Mouse (Mus musculus) forebrain, embryonic 14.5 days (tissue): ENCODE measurements around the gene Rnf181. TPM values are rescaled to one million over a fixed set of nuclear protein-coding genes. Genes with fewer than 3 reads are reported as not detected.

ENCODE experiments used
- ATAC-seq: fragments of 200-750 bp; cut with Nextera tagmentation; 2 replicates; pipeline ENCODE4 v1.8.0; 2017; ENCODE audit warnings: mild to moderate bottlenecking, moderate library complexity
- DNase-seq: peaks from one replicate; pipeline ENCODE4 v3.0.0-alpha.2; 2015; ENCODE audit warnings: low spot score
- H3K27ac ChIP-seq: fragments of 300-500 bp; sonication (generic); 2 replicates; pipeline ENCODE4 v1.5.1; 2014; ENCODE audit warnings: low read depth, mild to moderate bottlenecking, control low read depth, low read length, moderate library complexity
- H3K27me3 ChIP-seq: fragments of 300-500 bp; sonication (generic); replicated peaks from 2 replicates; pipeline ENCODE4 v1.6.1; 2014; ENCODE audit warnings: low read length, control low read depth, mixed read lengths; ENCODE audit not compliant: control insufficient read depth, insufficient read depth
- H3K36me3 ChIP-seq: fragments of 300-500 bp; sonication (generic); 2 replicates; pipeline ENCODE4 v1.6.1; 2014; ENCODE audit warnings: low read length, control low read depth; ENCODE audit not compliant: control insufficient read depth, insufficient read depth
- H3K4me1 ChIP-seq: fragments of 300-500 bp; sonication (generic); 2 replicates; pipeline ENCODE4 v1.6.1; 2014; ENCODE audit warnings: antibody characterized with exemption, low read length, control low read depth; ENCODE audit not compliant: control insufficient read depth, insufficient read depth
- H3K4me2 ChIP-seq: fragments of 300-500 bp; sonication (generic); 2 replicates; pipeline ENCODE4 v1.6.1; 2014; ENCODE audit warnings: mild to moderate bottlenecking, control low read depth, low read length
- H3K4me3 ChIP-seq: fragments of 300-500 bp; sonication (generic); 2 replicates; pipeline ENCODE4 v1.5.1; 2014; ENCODE audit warnings: low read depth, low read length, control low read depth
- H3K9ac ChIP-seq: fragments of 300-500 bp; sonication (generic); 2 replicates; pipeline ENCODE4 v1.6.1; 2014; ENCODE audit warnings: mild to moderate bottlenecking, low read length, control low read depth, moderate library complexity
- H3K9me3 ChIP-seq: fragments of 300-500 bp; sonication (generic); replicated peaks from 2 replicates; pipeline ENCODE4 v1.6.1; 2016; ENCODE audit warnings: low read length, control low read depth, mixed read lengths; ENCODE audit not compliant: control insufficient read depth
- WGBS: fragments of 180-500 bp; shearing (Covaris S2); extraction: QIAGEN DNeasy Blood & Tissue Kit; methylation state at CpG from one replicate; pipeline ENCODE4 v1.1.7; 2014; 5-methylcytosine and 5-hydroxymethylcytosine counted together
- polyA plus RNA-seq: library from polyadenylated mRNA; unstranded; fragments of >200 nt; fragmentation: Nextera tagmentation; extraction: Ambion mirVana; gene quantifications from 2 replicates; pipeline ENCODE4 v1.2.1, GENCODE M21; 2014

Gene Rnf181
- polyA plus RNA-seq, 1 experiment from 2014 or later: 123 TPM

DNA sequence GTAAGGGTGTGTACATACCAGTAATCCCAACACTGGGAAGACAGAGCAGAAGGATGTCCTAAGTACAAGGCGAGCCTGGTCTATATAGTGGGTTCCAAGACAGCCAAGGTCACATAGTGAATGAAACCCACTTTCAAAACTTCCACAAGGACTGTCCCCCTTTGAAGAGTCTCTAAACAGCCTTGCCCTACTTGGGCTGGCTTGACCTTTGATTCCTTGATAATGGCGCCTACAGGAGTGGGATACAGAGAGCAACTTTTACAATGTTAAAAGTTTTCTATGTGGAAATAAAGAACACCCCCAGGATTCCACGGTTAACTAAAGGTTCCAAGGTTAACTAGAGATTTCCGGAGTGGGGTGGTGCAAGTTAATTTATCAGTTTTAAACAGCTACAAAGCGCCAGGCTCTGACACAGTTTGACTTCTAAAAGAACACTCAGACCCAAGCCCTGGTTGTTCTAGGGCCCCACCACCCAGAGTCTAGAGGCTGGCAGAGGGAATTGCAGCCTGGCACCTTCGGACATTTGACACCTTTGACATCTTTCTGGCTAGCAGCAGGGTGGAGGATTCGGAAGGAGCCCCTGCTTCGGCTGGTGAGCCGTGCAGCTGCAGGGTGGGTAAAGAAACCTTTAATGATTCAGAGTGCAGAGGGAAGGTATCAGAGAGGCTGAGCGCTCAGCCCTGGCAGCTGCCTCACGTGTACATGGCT, 6.7 kb downstream of the Rnf181 start:
- ATAC-seq (no peak), DNase-seq (no peak)
- no peak overlapping the region for H3K4me3 ChIP-seq
- no peak overlapping the region for H3K4me2 ChIP-seq
- no peaks in the 10 kb centered on the region for H3K27me3 ChIP-seq
- no peak overlapping the region for H3K27ac ChIP-seq
- H3K36me3 ChIP-seq: peaks cover 24% of the 10 kb centered on the region
- 84% methylated on average over 11 of the region's 11 CpGs for WGBS
- H3K9me3 ChIP-seq: no peaks in the 10 kb centered on the region
- peaks cover 8% of the 10 kb centered on the region for H3K4me1 ChIP-seq
- no peak overlapping the region for H3K9ac ChIP-seq

DNA sequence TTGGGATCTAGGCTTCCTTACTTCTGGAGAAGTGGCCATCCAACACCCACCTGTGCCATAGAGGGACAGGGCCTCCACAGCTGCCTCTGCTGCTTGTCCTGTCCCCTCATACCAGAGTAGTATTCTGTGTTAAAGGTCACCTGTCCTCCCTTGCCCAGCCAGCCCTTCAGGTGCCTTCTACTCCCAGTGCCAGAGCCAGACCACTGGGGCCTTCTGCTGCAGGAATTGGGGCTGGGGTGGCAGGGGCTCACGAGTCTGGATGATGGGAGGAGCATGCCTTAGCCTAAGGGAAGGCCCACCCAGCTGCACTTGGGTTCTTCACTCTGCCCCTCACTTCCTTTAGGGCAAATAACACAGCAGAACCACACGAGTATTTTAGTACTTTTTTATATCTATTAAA, 7.4 kb downstream of the Rnf181 start:
- WGBS: 86% methylated on average over 2 of the region's 2 CpGs
- Histone ChIP-seq H3K27me3 (no peaks in the 10 kb centered on the region), H3K36me3 (peaks cover 24% of the 10 kb centered on the region), H3K27ac (no peak overlapping the region), H3K4me1 (peaks cover 13% of the 10 kb centered on the region), H3K4me2 (no peak overlapping the region), H3K4me3 (no peak overlapping the region), H3K9ac (no peak overlapping the region), H3K9me3 (no peaks in the 10 kb centered on the region)
- ATAC-seq (no peak), DNase-seq (no peak)

DNA sequence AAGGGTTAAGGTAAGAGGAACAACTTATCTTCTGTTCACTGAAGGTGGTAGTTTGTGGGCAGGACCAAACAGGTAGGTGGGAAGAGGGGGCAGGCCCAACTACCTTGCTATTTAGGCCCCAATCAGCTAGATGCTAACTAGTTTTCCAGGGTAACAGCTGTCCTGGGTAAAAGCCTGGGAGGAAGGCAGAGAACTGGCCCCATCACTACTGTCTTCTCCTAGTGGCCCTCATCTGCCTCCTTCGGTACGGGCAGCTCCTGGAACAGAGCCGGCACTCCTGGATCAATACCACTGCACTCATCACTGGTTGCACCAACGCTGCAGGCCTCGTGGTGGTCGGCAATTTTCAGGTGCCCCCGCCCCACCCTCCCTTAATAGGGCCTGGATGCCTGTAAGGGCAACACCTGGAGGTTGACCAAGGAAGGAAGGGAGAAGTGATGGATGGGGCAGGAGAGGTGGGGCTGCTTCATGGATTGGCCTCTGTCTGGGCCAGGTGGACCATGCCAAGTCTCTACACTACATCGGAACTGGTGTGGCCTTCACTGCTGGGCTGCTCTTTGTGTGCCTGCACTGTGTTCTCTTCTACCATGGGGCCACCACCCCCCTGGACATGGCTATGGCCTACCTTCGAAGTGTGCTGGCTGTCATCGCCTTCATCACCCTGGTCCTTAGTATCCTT, 8.5 kb downstream of the Rnf181 start:
- H3K36me3 ChIP-seq: peaks cover 24% of the 10 kb centered on the region
- H3K4me2 ChIP-seq: no peak overlapping the region
- no peak overlapping the region for H3K4me3 ChIP-seq
- H3K9me3 ChIP-seq: no peaks in the 10 kb centered on the region
- 95% methylated on average over 10 of the region's 10 CpGs for WGBS
- ATAC-seq: no peak
- H3K4me1 ChIP-seq: peaks cover 13% of the 10 kb centered on the region
- DNase-seq: no peak
- no peak overlapping the region for H3K27ac ChIP-seq
- H3K9ac ChIP-seq: no peak overlapping the region
- H3K27me3 ChIP-seq: no peaks in the 10 kb centered on the region

DNA sequence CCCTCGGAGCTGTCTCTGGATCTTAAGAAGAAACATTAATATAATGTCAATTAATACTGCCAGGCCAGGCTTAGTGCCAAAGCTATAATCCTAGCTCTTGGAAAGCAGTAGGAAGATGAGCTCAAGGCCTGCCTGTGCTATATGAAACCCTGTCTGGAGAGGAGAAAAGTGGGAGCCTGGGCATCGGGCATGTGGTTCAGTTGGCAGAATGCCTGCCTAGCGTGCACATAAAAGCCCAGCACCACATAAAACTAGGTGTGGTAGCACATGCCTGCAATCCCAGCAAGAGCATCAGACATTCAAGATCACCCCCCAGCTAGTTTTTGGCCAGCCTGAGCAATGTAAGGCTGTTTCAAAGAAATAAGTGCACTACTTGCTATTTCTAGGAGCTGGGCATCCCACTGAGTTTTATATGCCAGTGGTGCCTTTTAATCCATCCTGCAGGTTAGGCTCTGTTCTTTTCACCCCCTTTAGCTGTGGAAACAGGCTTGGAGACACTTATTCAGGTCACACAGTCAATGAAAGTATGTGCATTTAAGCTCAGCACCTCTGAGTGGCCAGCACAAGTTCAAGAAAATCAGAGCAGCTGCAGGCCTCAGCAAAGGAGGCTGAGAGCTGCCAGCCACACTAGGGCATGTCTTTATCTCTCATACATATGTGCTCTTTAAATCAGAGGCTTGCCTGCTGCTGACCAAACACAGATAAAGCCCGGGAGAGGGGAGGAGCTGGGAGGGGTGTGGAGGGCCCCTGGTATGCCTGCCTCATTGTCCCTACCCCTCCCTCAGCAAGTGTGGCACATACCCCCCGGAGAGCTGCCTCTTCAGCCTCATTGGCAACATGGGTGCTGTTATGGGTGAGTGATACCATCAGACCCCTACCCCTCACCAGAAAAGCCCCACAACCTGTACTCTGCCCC, 9.3 kb downstream of the Rnf181 start:
- WGBS: 77% methylated on average over 5 of the region's 5 CpGs
- Histone ChIP-seq H3K4me3 (no peak overlapping the region), H3K9ac (no peak overlapping the region), H3K4me1 (peaks cover 13% of the 10 kb centered on the region), H3K4me2 (no peak overlapping the region), H3K9me3 (no peaks in the 10 kb centered on the region), H3K27ac (0 out of 2 replicates have a peak overlapping the region, but pooled peaks have one; percentile 9), H3K36me3 (peaks cover 24% of the 10 kb centered on the region), H3K27me3 (no peaks in the 10 kb centered on the region)
- peak; percentile 32 for DNase-seq
- no peak for ATAC-seq

- 43% methylated on average over 6 of the region's 8 CpGs for WGBS
- DNase-seq: no peak
- H3K4me3 ChIP-seq: peak overlapping the region; percentile 58
- peak overlapping the region; percentile 78 for H3K9ac ChIP-seq
- H3K4me2 ChIP-seq: peak overlapping the region; percentile 96
- H3K9me3 ChIP-seq: no peaks in the 10 kb centered on the region
- no peaks in the 10 kb centered on the region for H3K27me3 ChIP-seq
- peaks cover 6% of the 10 kb centered on the region for H3K4me1 ChIP-seq
- ATAC-seq: no peak
- peaks cover 27% of the 10 kb centered on the region for H3K36me3 ChIP-seq
- H3K27ac ChIP-seq: no peak overlapping the region
Measured at GRCm38 (mm10) chr6:72356001-72356532, 10.7 kb downstream of the Rnf181 start.

- peak within 1 kb of the TSS; percentile 58 for H3K4me3 ChIP-seq
- no peaks in the 10 kb centered on the region for H3K9me3 ChIP-seq
- DNase-seq: peak; percentile 75
- H3K4me2 ChIP-seq: peak within 1 kb of the TSS; percentile 96
- peak within 1 kb of the TSS; percentile 78 for H3K9ac ChIP-seq
- no peaks in the 10 kb centered on the region for H3K27me3 ChIP-seq
- peak; percentile 89 for ATAC-seq
- H3K27ac ChIP-seq: peak within 1 kb of the TSS; percentile 1; the same call in 1 of the 2 replicates
- under 1% methylated on average over 71 of the region's 71 CpGs for WGBS
- H3K36me3 ChIP-seq: peaks cover 31% of the 10 kb centered on the region
- H3K4me1 ChIP-seq: peaks cover 6% of the 10 kb centered on the region; the same call in 1 of the 2 replicates
Measured at GRCm38 (mm10) chr6:72355066-72355911, 11.5 kb downstream of the Rnf181 start, which contains the start of gene Tmem150a. Gene Tmem150a (plus strand): TSS chr6:72355447.

GRCm38 (mm10) chr6:72354025-72354424, 12.7 kb downstream of the Rnf181 start:
- H3K9ac ChIP-seq: no peak overlapping the region
- peaks cover 6% of the 10 kb centered on the region; the same call in 1 of the 2 replicates for H3K4me1 ChIP-seq
- no peaks in the 10 kb centered on the region for H3K27me3 ChIP-seq
- no peak overlapping the region for H3K27ac ChIP-seq
- DNase-seq (no peak), ATAC-seq (no peak)
- WGBS: 64% methylated on average over 1 of the region's 1 CpGs
- no peaks in the 10 kb centered on the region for H3K9me3 ChIP-seq
- no peak overlapping the region for H3K4me2 ChIP-seq
- H3K4me3 ChIP-seq: no peak overlapping the region
- H3K36me3 ChIP-seq: peaks cover 33% of the 10 kb centered on the region
